Mouse (Mus musculus) liver, adult 10 weeks (tissue): ENCODE measurements around the gene Sfrp2. TPM values are rescaled to one million over a fixed set of nuclear protein-coding genes. Genes with fewer than 3 reads are reported as not detected.

ENCODE experiments used
- polyA plus RNA-seq: library from polyadenylated mRNA; stranded (reverse); fragments of 350-450 nt; fragmentation: Illumina TruSeq; extraction: RNeasy Lipid Tissue Mini Kit (QIAGEN cat#74804); gene quantifications from one replicate; pipeline ENCODE4 v1.2.3, GENCODE M21; 2014; ENCODE audit warnings: low read depth, low replicate concordance

The Sfrp2 gene
- polyA plus RNA-seq: not detected

GRCm38 (mm10) chr3:83765871-83766725, at the start of gene Sfrp2:
Gene Sfrp2 (plus strand): TSS chr3:83766321.

Other genes starting within 250 kb of the Sfrp2 start
- 1.8 TPM for gene Tlr2, start 75.4 kb downstream of the Sfrp2 start, polyA plus RNA-seq